ENCODE assay signal across 8 mouse cellular contexts in the genomic region with DNA sequence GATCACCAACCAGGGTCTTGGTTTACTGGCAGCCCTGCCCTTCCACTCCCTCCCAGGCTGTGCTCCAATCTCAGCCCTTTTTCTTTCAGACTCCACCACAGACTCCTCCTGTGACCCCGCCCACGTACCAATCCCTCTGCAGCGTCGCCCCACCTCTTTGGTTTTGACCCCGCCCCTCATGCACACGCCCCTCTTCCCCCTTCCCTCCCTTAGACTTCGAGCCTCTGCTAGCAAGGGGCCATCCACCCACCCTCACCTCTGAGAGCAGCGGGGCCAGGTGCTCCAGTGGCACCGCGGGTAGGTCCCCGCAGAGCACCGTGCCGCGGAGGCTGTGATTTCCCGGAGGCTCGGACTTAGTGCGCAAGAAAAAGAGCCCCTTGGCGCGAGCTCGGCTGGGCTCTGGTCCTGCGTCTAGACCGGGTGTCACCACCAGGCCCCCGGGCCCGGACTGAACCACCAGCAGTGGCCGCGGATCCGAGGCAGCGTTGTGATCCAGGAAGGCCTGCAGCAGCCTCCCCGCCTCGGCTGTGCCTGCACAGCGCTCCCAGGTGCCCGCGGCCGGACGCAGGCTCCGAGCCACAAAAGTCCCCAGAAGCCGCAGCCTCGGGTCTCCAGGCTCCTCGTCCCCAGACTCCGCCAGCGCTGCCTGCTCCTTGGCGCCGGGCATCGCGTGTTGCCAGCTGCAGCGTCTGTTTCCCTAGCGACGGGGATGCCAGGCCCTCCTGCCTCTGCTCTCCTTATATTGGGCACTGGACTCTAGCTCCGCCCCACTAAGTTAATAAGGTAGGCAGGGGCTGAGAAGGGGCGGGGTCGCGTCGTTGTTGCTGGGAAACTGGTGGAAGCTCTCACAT. TPM values are rescaled to one million over a fixed set of nuclear protein-coding genes. Genes with fewer than 3 reads are reported as not detected.
DNase-seq lines count a peak whose midpoint lies in the region; ATAC-seq lines count a peak whose summit lies in the region.

A gene (minus strand): TSS at position 751 of the 851 bp plus-strand sequence.

- peaks cover 17% of the 10 kb centered on the region for H3K4me1 ChIP-seq in forebrain, embryonic 10.5 days
- no peaks in the 10 kb centered on the region for H3K4me1 ChIP-seq in heart, embryonic 11.5 days (ENCODE audit: control insufficient read depth, insufficient read depth, low read length)
- 0 out of 2 replicates have a peak, but pooled peaks cover 3% of the 10 kb centered on the region for H3K4me1 ChIP-seq in kidney, embryonic 14.5 days (ENCODE audit: control insufficient read depth, insufficient read depth, low read length)
- H3K4me1 ChIP-seq in limb, embryonic 11.5 days (ENCODE audit: control insufficient read depth, insufficient read depth, low read length) = no peaks in the 10 kb centered on the region
- H3K4me1 ChIP-seq in midbrain, embryonic 13.5 days (replicated peaks) = peaks cover 12% of the 10 kb centered on the region
- H3K4me1 ChIP-seq in stomach, embryonic 16.5 days (ENCODE audit: control insufficient read depth, insufficient read depth, low read length) = no peaks in the 10 kb centered on the region

- 1% methylated on average over 53 of the region's 53 CpGs for WGBS in forebrain, embryonic 10.5 days
- WGBS in heart, embryonic 11.5 days (ENCODE audit: insufficient replicate concordance) = under 1% methylated on average over 53 of the region's 53 CpGs
- 1% methylated on average over 50 of the region's 53 CpGs for WGBS in kidney, embryonic 14.5 days
- WGBS in limb, embryonic 11.5 days = under 1% methylated on average over 53 of the region's 53 CpGs
- under 1% methylated on average over 49 of the region's 53 CpGs for whole genome bisulfite sequencing in midbrain, embryonic 13.5 days
- WGBS in stomach, embryonic 16.5 days = under 1% methylated on average over 53 of the region's 53 CpGs

- peaks cover 12% of the 10 kb centered on the region for H3K27me3 ChIP-seq in forebrain, embryonic 10.5 days (ENCODE audit: poor library complexity, severe bottlenecking)
- peaks cover 7% of the 10 kb centered on the region for H3K27me3 ChIP-seq in heart, embryonic 11.5 days (ENCODE audit: control insufficient read depth, insufficient read depth, low read length)
- peaks cover 13% of the 10 kb centered on the region; the same call in 1 of the 2 replicates for H3K27me3 ChIP-seq in kidney, embryonic 14.5 days (ENCODE audit: control insufficient read depth, insufficient read depth, low read length)
- no peaks in the 10 kb centered on the region for H3K27me3 ChIP-seq in limb, embryonic 11.5 days (ENCODE audit: control insufficient read depth, insufficient read depth, low read length)
- 0 out of 2 replicates have a peak, but pooled peaks cover 3% of the 10 kb centered on the region for H3K27me3 ChIP-seq in midbrain, embryonic 13.5 days
- H3K27me3 ChIP-seq in stomach, embryonic 16.5 days (ENCODE audit: control insufficient read depth, insufficient read depth, low read length) = peaks cover 5% of the 10 kb centered on the region

- peak within 1 kb of the TSS; percentile 99 for H3K4me2 ChIP-seq in heart, embryonic 11.5 days
- H3K4me2 ChIP-seq in kidney, embryonic 14.5 days (replicated peaks; ENCODE audit: low read depth, low read length) = peak within 1 kb of the TSS; percentile 99
- peak within 1 kb of the TSS; percentile 98 for H3K4me2 ChIP-seq in limb, embryonic 11.5 days (ENCODE audit: low read depth, severe bottlenecking)
- peak within 1 kb of the TSS; percentile 94 for H3K4me2 ChIP-seq in midbrain, embryonic 13.5 days (replicated peaks)
- peak within 1 kb of the TSS; percentile 71 for H3K4me2 ChIP-seq in stomach, embryonic 16.5 days (ENCODE audit: low read depth, low read length)

- H3K4me3 ChIP-seq in forebrain, embryonic 10.5 days = peak within 1 kb of the TSS; percentile 73
- peak within 1 kb of the TSS; percentile 60 for H3K4me3 ChIP-seq in heart, embryonic 11.5 days (ENCODE audit: low read depth, low read length)
- H3K4me3 ChIP-seq in kidney, embryonic 14.5 days (ENCODE audit: low read length) = peak within 1 kb of the TSS; percentile 55
- peak within 1 kb of the TSS; percentile 49 for H3K4me3 ChIP-seq in limb, embryonic 11.5 days (ENCODE audit: low read depth, low read length)
- peak within 1 kb of the TSS; percentile 73 for H3K4me3 ChIP-seq in midbrain, embryonic 13.5 days (replicated peaks)
- H3K4me3 ChIP-seq in stomach, embryonic 16.5 days (replicated peaks; ENCODE audit: low read length) = peak within 1 kb of the TSS; percentile 48

- H3K9me3 ChIP-seq in forebrain, embryonic 10.5 days = no peaks in the 10 kb centered on the region
- no peaks in the 10 kb centered on the region for H3K9me3 ChIP-seq in heart, embryonic 11.5 days (replicated peaks; ENCODE audit: control insufficient read depth, low read length)
- no peaks in the 10 kb centered on the region for H3K9me3 ChIP-seq in kidney, embryonic 14.5 days (ENCODE audit: control insufficient read depth, low read length)
- no peaks in the 10 kb centered on the region for H3K9me3 ChIP-seq in limb, embryonic 11.5 days (ENCODE audit: control insufficient read depth, low read length)
- H3K9me3 ChIP-seq in midbrain, embryonic 13.5 days = no peaks in the 10 kb centered on the region
- no peaks in the 10 kb centered on the region for H3K9me3 ChIP-seq in stomach, embryonic 16.5 days (replicated peaks; ENCODE audit: control insufficient read depth, low read length)

- DNase-seq in spleen, postnatal 4 days (ENCODE audit: low spot score in 2 of 2) = peak; percentile 13 to 59
- DNase-seq in spleen, adult 12 weeks (ENCODE audit: low spot score) = no peak
- peak; percentile 83 for DNase-seq in forebrain, embryonic 10.5 days (ENCODE audit: extremely low spot score, low spot score)
- DNase-seq in limb, embryonic 11.5 days (ENCODE audit: low spot score) = peak; percentile 85

- peak within 1 kb of the TSS; percentile 60; the same call in 1 of the 2 replicates for H3K27ac ChIP-seq in forebrain, embryonic 10.5 days
- H3K27ac ChIP-seq in heart, embryonic 11.5 days (ENCODE audit: low read depth, low read length) = no peak within 1 kb of the TSS
- no peak within 1 kb of the TSS for H3K27ac ChIP-seq in kidney, embryonic 14.5 days (ENCODE audit: low read depth, low read length)
- H3K27ac ChIP-seq in limb, embryonic 11.5 days (replicated peaks; ENCODE audit: low read depth, low read length) = no peak within 1 kb of the TSS
- peak within 1 kb of the TSS; percentile 85 for H3K27ac ChIP-seq in midbrain, embryonic 13.5 days
- no peak within 1 kb of the TSS for H3K27ac ChIP-seq in stomach, embryonic 16.5 days (ENCODE audit: low read length)

- no peak within 1 kb of the TSS for H3K9ac ChIP-seq in heart, embryonic 11.5 days (ENCODE audit: low read depth, low read length)
- H3K9ac ChIP-seq in kidney, embryonic 14.5 days (ENCODE audit: low read depth, low read length) = no peak within 1 kb of the TSS
- 0 out of 2 replicates have a peak within 1 kb of the TSS, but pooled peaks have one; percentile 37 for H3K9ac ChIP-seq in limb, embryonic 11.5 days (ENCODE audit: low read length)
- H3K9ac ChIP-seq in midbrain, embryonic 13.5 days (replicated peaks) = peak within 1 kb of the TSS; percentile 76
- H3K9ac ChIP-seq in stomach, embryonic 16.5 days (ENCODE audit: low read length) = no peak within 1 kb of the TSS

- peak; percentile 85 for ATAC-seq in heart, embryonic 11.5 days (replicated peaks; ENCODE audit: insufficient number of reproducible peaks, low FRiP score, low TSS enrichment)
- ATAC-seq in kidney, embryonic 14.5 days (ENCODE audit: low FRiP score, low TSS enrichment) = peak; percentile 94
- peak; percentile 90 for ATAC-seq in limb, embryonic 11.5 days (ENCODE audit: insufficient number of reproducible peaks, low FRiP score, low TSS enrichment, low read depth)
- ATAC-seq in midbrain, embryonic 13.5 days = peak; percentile 97
- peak; percentile 93 for ATAC-seq in stomach, embryonic 16.5 days (ENCODE audit: insufficient read depth, low FRiP score)

- H3K36me3 ChIP-seq in forebrain, embryonic 10.5 days (replicated peaks) = no peaks in the 10 kb centered on the region
- no peaks in the 10 kb centered on the region for H3K36me3 ChIP-seq in heart, embryonic 11.5 days (ENCODE audit: control insufficient read depth, insufficient read depth, low read length)
- H3K36me3 ChIP-seq in kidney, embryonic 14.5 days (ENCODE audit: control insufficient read depth, insufficient read depth, low read length) = no peaks in the 10 kb centered on the region
- H3K36me3 ChIP-seq in limb, embryonic 11.5 days (ENCODE audit: control insufficient read depth, insufficient read depth, low read length) = no peaks in the 10 kb centered on the region
- H3K36me3 ChIP-seq in midbrain, embryonic 13.5 days = no peaks in the 10 kb centered on the region
- H3K36me3 ChIP-seq in stomach, embryonic 16.5 days (ENCODE audit: control insufficient read depth, insufficient read depth, low read length) = no peaks in the 10 kb centered on the region

RNA-seq across cellular contexts. Expression of the gene that starts here (rescaled TPM):
- 0.15 and 0.28 TPM in 2 replicates for polyA plus RNA-seq in forebrain, embryonic 10.5 days (2016; fragmentation: Nextera tagmentation; extraction: Ambion mirVana)
- 0.06 TPM in 1 of 2 replicates, not detected in the other for polyA plus RNA-seq in heart, embryonic 11.5 days (2014; fragmentation: Nextera tagmentation; extraction: Ambion mirVana)
- polyA plus RNA-seq in kidney, embryonic 14.5 days (2014; fragmentation: Nextera tagmentation; extraction: Ambion mirVana) = 0.03 and 0.19 TPM in 2 replicates
- 0.08 TPM in 1 of 2 replicates, not detected in the other for polyA plus RNA-seq in limb, embryonic 11.5 days (2014; fragmentation: Nextera tagmentation; extraction: Ambion mirVana)
- 1.8 and 2.3 TPM in 2 replicates for polyA plus RNA-seq in midbrain, embryonic 13.5 days (2015; fragmentation: Nextera tagmentation; extraction: Ambion mirVana)
- 0.16 and 0.43 TPM in 2 replicates for polyA plus RNA-seq in stomach, embryonic 16.5 days (2015; fragmentation: Nextera tagmentation; extraction: Ambion mirVana)

Comparison
In these comparisons a context has a peak if more than half of its experiments do, and no peak if none do; other contexts are left out.
1. Peak in DNase-seq, H3K4me3 ChIP-seq and H3K27ac ChIP-seq in forebrain, embryonic 10.5 days; RNA of the gene not detected or under 1 TPM.
2. Peak in ATAC-seq, H3K4me3 ChIP-seq and H3K4me2 ChIP-seq in heart, embryonic 11.5 days; RNA of the gene not detected or under 1 TPM.
3. Peak in ATAC-seq, H3K4me3 ChIP-seq and H3K4me2 ChIP-seq in kidney, embryonic 14.5 days; RNA of the gene not detected or under 1 TPM.
4. Peak in DNase-seq, ATAC-seq, H3K4me3 ChIP-seq, H3K9ac ChIP-seq and H3K4me2 ChIP-seq in limb, embryonic 11.5 days; RNA of the gene not detected or under 1 TPM.
5. Peak in ATAC-seq, H3K4me3 ChIP-seq and H3K4me2 ChIP-seq in stomach, embryonic 16.5 days; RNA of the gene not detected or under 1 TPM.